Mouse (Mus musculus) urinary bladder, postnatal 14 days (tissue): Measurements from ENCODE around the gene Adgrl2.

Experiments
- DNase-seq: peaks from one replicate; pipeline ENCODE4 v3.0.0; 2021; ENCODE audit warnings: low spot score

Adgrl2 gene

GRCm38 (mm10) chr3:148885184-148885583, 105.2 kb downstream of the Adgrl2 start:
- DNase-seq: no peak

- DNase-seq: no peak
Observed at GRCm38 (mm10) chr3:148881431-148881830, 108.9 kb downstream of the Adgrl2 start.

- DNase-seq: no peak
Observed at GRCm38 (mm10) chr3:148872563-148872962, 117.8 kb downstream of the Adgrl2 start.

- no peak for DNase-seq
Observed at GRCm38 (mm10) chr3:148871792-148872464, 118.4 kb downstream of the Adgrl2 start.

GRCm38 (mm10) chr3:148867618-148868017, 122.7 kb downstream of the Adgrl2 start:
- DNase-seq: no peak

GRCm38 (mm10) chr3:148866633-148867032, 123.7 kb downstream of the Adgrl2 start:
- no peak for DNase-seq

- DNase-seq: no peak
Observed at GRCm38 (mm10) chr3:148866053-148866452, 124.3 kb downstream of the Adgrl2 start.

GRCm38 (mm10) chr3:148865234-148865633, 125.1 kb downstream of the Adgrl2 start:
- DNase-seq: no peak

- DNase-seq: no peak
Observed at GRCm38 (mm10) chr3:148861860-148862259, 128.5 kb downstream of the Adgrl2 start.

- no peak for DNase-seq
Observed at GRCm38 (mm10) chr3:148854306-148854910, 135.9 kb downstream of the Adgrl2 start.

GRCm38 (mm10) chr3:148853372-148853771, 137.0 kb downstream of the Adgrl2 start:
- no peak for DNase-seq

- DNase-seq: no peak
Observed at GRCm38 (mm10) chr3:148852556-148852955, 137.8 kb downstream of the Adgrl2 start.

- no peak for DNase-seq
Observed at GRCm38 (mm10) chr3:148850821-148851220, 139.5 kb downstream of the Adgrl2 start.

GRCm38 (mm10) chr3:148848366-148848765, 142.0 kb downstream of the Adgrl2 start:
- DNase-seq: no peak

GRCm38 (mm10) chr3:148844182-148844581, 146.2 kb downstream of the Adgrl2 start:
- DNase-seq: no peak

GRCm38 (mm10) chr3:148842533-148842932, 147.8 kb downstream of the Adgrl2 start:
- DNase-seq: no peak

GRCm38 (mm10) chr3:148838835-148839296, 151.5 kb downstream of the Adgrl2 start:
- no peak for DNase-seq

- DNase-seq: no peak
Observed at GRCm38 (mm10) chr3:148838095-148838834, 152.1 kb downstream of the Adgrl2 start.

- DNase-seq: no peak
Observed at GRCm38 (mm10) chr3:148835136-148835535, 155.2 kb downstream of the Adgrl2 start.

- DNase-seq: no peak
Observed at GRCm38 (mm10) chr3:148833070-148833769, 157.1 kb downstream of the Adgrl2 start.

GRCm38 (mm10) chr3:148832001-148832400, 158.4 kb downstream of the Adgrl2 start:
- DNase-seq: no peak

- DNase-seq: no peak
Observed at GRCm38 (mm10) chr3:148828519-148828918, 161.8 kb downstream of the Adgrl2 start.
